Mouse (Mus musculus) frontal cortex, postnatal 25 days (tissue): ENCODE data around the gene Hps3.
"Not testable (repeated sequence)": the region's sequence is repeated elsewhere in the genome, so short reads cannot be mapped to it uniquely, and the experiment has no call there.

Experiments
- DNase-seq, 2 experiments: peaks; one replicate each; pipeline ENCODE4 v3.0.0; 2022; ENCODE audit warnings: low spot score in 2 of 2

The Hps3 gene

DNA sequence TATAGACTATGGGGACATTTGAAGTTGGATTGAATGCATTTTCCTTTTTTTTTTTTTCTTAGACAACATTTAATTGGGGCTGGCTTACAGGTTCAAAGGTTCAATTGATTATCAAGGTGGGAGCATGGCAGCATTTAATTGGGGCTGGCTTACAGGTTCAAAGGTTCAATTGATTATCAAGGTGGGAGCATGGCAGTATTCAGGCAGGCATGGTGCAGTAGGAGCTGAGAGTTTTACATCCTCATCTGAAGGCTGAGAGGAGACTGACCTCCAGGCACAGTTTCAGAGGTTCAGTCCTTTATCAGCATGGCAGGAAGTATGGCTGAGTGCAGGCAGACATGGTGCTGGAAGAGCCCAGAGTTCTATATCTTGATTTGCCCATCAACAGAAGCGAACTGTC lies 85.7 kb downstream of the Hps3 start:
- DNase-seq: not testable (repeated sequence)

DNA sequence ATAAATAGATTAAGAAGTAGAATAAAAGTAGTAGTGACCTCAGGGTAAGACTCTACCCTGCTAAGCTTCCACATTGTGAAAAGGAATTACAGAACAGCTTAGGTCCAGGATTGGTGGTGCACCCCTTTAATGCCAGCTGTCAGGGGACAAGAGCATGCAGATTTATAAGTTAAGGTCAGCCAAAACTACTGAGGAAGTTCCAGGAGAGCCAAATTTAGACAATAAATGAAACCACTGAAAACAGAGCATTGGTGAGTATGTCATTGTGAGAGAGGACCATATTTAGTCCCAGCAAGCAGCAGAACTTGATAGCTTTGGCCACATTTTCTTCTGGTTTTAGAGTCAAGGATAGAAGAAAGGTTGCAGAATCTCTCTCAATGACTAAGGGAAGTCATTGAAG lies 86.6 kb downstream of the Hps3 start:
- no peak for DNase-seq
